Comparison of ENCODE assay signal across 10 mouse cellular contexts in the genomic region with DNA sequence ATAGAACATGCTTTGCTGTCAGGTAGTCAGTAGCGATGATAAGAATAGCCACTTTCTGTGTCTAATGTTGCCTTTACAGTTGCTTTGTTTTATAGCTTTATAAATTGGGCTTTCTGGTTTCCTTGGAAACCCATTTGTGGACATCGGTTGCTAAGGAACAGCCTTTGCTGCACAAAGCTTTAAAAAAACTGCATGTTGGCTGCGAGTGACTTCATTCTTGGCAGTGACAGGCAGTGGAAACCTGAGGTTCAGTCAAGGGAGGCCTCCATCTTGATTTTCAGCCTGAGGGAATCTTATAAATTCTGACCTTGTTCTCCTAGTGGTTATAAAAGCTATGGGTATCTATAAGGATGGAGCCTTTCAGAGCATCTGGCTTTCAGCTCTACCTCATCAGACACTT. TPM values are rescaled to one million over a fixed set of nuclear protein-coding genes. Genes with fewer than 3 reads are reported as not detected.
DNase-seq lines count a peak whose midpoint lies in the region; ATAC-seq lines count a peak whose summit lies in the region.
"Had no signal": no experiment of that assay in that cellular context is flagged by ENCODE, and none has a peak within 500 bp of the region (broad histone marks: within the 10 kb centered on the region; RNA-seq: fewer than 3 reads in every experiment).

No protein-coding gene starts in this region.

- H3K9me3 ChIP-seq in forebrain, embryonic 11.5 days (ENCODE audit: control insufficient read depth, low read length) = no peaks in the 10 kb centered on the region
- H3K9me3 ChIP-seq in neural tube, embryonic 14.5 days (ENCODE audit: control insufficient read depth, low read length) = no peaks in the 10 kb centered on the region
- H3K9me3 ChIP-seq in kidney, embryonic 14.5 days (ENCODE audit: control insufficient read depth, low read length) = no peaks in the 10 kb centered on the region
- H3K9me3 ChIP-seq: heart, embryonic 13.5 days had no signal

- no peak overlapping the region for H3K4me3 ChIP-seq in forebrain, embryonic 11.5 days (ENCODE audit: low read depth, low read length)
- H3K4me3 ChIP-seq in neural tube, embryonic 14.5 days (ENCODE audit: low read depth, low read length) = no peak overlapping the region
- no peak overlapping the region for H3K4me3 ChIP-seq in kidney, embryonic 14.5 days (ENCODE audit: low read length)
- H3K4me3 ChIP-seq: heart, embryonic 13.5 days had no signal

- no peaks in the 10 kb centered on the region for H3K36me3 ChIP-seq in forebrain, embryonic 11.5 days (ENCODE audit: control insufficient read depth, insufficient read depth, low read length)
- no peaks in the 10 kb centered on the region for H3K36me3 ChIP-seq in neural tube, embryonic 14.5 days (ENCODE audit: control insufficient read depth, insufficient read depth, low read length)
- H3K36me3 ChIP-seq in kidney, embryonic 14.5 days (ENCODE audit: control insufficient read depth, insufficient read depth, low read length) = no peaks in the 10 kb centered on the region
- H3K36me3 ChIP-seq: heart, embryonic 13.5 days had no signal

- ATAC-seq in forebrain, embryonic 11.5 days (replicated peaks; ENCODE audit: low FRiP score) = peak; percentile 86
- peak; percentile 86 for ATAC-seq in neural tube, embryonic 14.5 days (ENCODE audit: low read depth)
- no peak for ATAC-seq in kidney, embryonic 14.5 days (ENCODE audit: low FRiP score, low TSS enrichment)

- peaks cover 3% of the 10 kb centered on the region; the same call in 1 of the 2 replicates for H3K4me1 ChIP-seq in forebrain, embryonic 11.5 days (replicated peaks; ENCODE audit: control insufficient read depth, insufficient read depth, low read length)
- H3K4me1 ChIP-seq in neural tube, embryonic 14.5 days (ENCODE audit: control insufficient read depth, insufficient read depth, low read length) = peaks cover 22% of the 10 kb centered on the region
- no peaks in the 10 kb centered on the region for H3K4me1 ChIP-seq in kidney, embryonic 14.5 days (ENCODE audit: control insufficient read depth, insufficient read depth, low read length)

- WGBS in forebrain, embryonic 11.5 days = 36% methylated on average over 3 of the region's 3 CpGs
- WGBS in neural tube, embryonic 14.5 days = 10% methylated on average over 3 of the region's 3 CpGs
- WGBS in kidney, embryonic 14.5 days = 59% methylated on average over 3 of the region's 3 CpGs

- peak overlapping the region; percentile 37; the same call in 1 of the 2 replicates for H3K27ac ChIP-seq in forebrain, embryonic 11.5 days (ENCODE audit: low read depth, low read length)
- H3K27ac ChIP-seq in neural tube, embryonic 14.5 days (ENCODE audit: low read depth, low read length) = peak overlapping the region; percentile 49
- H3K27ac ChIP-seq in kidney, embryonic 14.5 days (ENCODE audit: low read depth, low read length) = no peak overlapping the region
- H3K27ac ChIP-seq: heart, embryonic 13.5 days had no signal

- H3K9ac ChIP-seq in forebrain, embryonic 11.5 days (ENCODE audit: low read length) = no peak overlapping the region
- no peak overlapping the region for H3K9ac ChIP-seq in neural tube, embryonic 14.5 days (replicated peaks; ENCODE audit: low read depth, low read length)
- H3K9ac ChIP-seq in kidney, embryonic 14.5 days (ENCODE audit: low read depth, low read length) = no peak overlapping the region
- H3K9ac ChIP-seq: heart, embryonic 13.5 days had no signal

- H3K27me3 ChIP-seq in forebrain, embryonic 11.5 days (ENCODE audit: control insufficient read depth, insufficient read depth, low read length) = no peaks in the 10 kb centered on the region
- H3K27me3 ChIP-seq in neural tube, embryonic 14.5 days (ENCODE audit: control insufficient read depth, insufficient read depth, low read length) = no peaks in the 10 kb centered on the region
- no peaks in the 10 kb centered on the region for H3K27me3 ChIP-seq in kidney, embryonic 14.5 days (ENCODE audit: control insufficient read depth, insufficient read depth, low read length)
- H3K27me3 ChIP-seq: heart, embryonic 13.5 days had no signal

- peak; percentile 61 to 83 for DNase-seq in layer of hippocampus, adult 18-20 months (ENCODE audit: low spot score in 2 of 2)
- DNase-seq in layer of hippocampus, postnatal 10 days (ENCODE audit: low spot score in 2 of 2) = no peak
- DNase-seq in forebrain, embryonic 11.5 days (ENCODE audit: low spot score) = no peak
- DNase-seq in layer of hippocampus, postnatal 36 days = peak; percentile 48 to 52
- no peak for DNase-seq in testis, postnatal 14 days (ENCODE audit: low spot score)
- no peak for DNase-seq in ovary, postnatal 36 days (ENCODE audit: low spot score)
- DNase-seq: cerebellum, adult 18-20 months had no signal

- H3K4me2 ChIP-seq in forebrain, embryonic 11.5 days (ENCODE audit: low read depth, low read length, severe bottlenecking) = no peak overlapping the region
- H3K4me2 ChIP-seq in neural tube, embryonic 14.5 days (ENCODE audit: low read depth, low read length) = no peak overlapping the region
- H3K4me2 ChIP-seq in kidney, embryonic 14.5 days (replicated peaks; ENCODE audit: low read depth, low read length) = no peak overlapping the region
- H3K4me2 ChIP-seq: heart, embryonic 13.5 days had no signal

RNA-seq across cellular contexts. Expression of a gene that starts 42.1 kb away (rescaled TPM):
- total RNA-seq in layer of hippocampus, adult 18-20 months (2021) = 100 to 1,000 TPM; 528 to 532 TPM
- 100 to 1,000 TPM; 632 to 743 TPM for total RNA-seq in layer of hippocampus, postnatal 10 days (2021)
- polyA plus RNA-seq in forebrain, embryonic 11.5 days (2014; fragmentation: Nextera tagmentation; extraction: Ambion mirVana) = 77.5 and 83.3 TPM in 2 replicates
- 100 to 1,000 TPM; 577 to 611 TPM for total RNA-seq in layer of hippocampus, postnatal 36 days (2021)
- polyA plus RNA-seq in neural tube, embryonic 14.5 days (2014; fragmentation: Nextera tagmentation; extraction: Ambion mirVana) = 276 and 297 TPM in 2 replicates
- 18.1 and 24.5 TPM in 2 replicates for polyA plus RNA-seq in kidney, embryonic 14.5 days (2014; fragmentation: Nextera tagmentation; extraction: Ambion mirVana)

Comparison
In these comparisons a context has a peak if more than half of its experiments do, and no peak if none do; other contexts are left out.
1. DNase-seq: peak in layer of hippocampus, adult 18-20 months (2 of 2) and layer of hippocampus, postnatal 36 days (2 of 2); none in layer of hippocampus, postnatal 10 days (0 of 2), forebrain, embryonic 11.5 days (single experiment), testis, postnatal 14 days (single experiment) and ovary, postnatal 36 days (single experiment).